Mouse (Mus musculus): ENCODE results near the gene Rpl23. TPM values are rescaled to one million over a fixed set of nuclear protein-coding genes. Genes with fewer than 3 reads are reported as not detected.

The Rpl23 gene
- total and polyA plus RNA-seq, 3 experiments = 255 to 1,694 (median 589) TPM

DNA sequence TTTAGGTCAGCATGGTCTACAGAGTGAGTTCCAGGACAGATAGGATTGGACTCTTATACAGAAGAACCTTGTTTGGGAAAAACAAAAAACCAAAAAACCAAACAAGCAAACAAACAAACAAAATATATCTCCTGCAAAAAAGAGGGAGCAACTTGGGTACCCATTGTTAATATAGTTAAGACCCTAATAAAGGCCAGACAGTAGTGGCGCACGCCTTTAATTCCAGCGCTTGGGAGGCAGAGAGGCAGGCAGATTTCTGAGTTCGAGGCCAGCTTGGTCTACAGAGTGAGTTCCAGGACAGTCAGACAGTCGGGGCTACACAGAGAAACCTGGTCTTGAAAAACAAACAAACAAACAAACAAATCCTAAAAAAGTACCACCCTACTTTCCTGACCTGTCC lies 7.5 kb upstream of the Rpl23 start:
- H3K36me3 ChIP-seq (replicated peaks) = no peaks in the 10 kb centered on the region
- H3K4me3 ChIP-seq (ENCODE audit: low read depth, low read length) = no peak overlapping the region
- TF ChIP-seq GATA1 (IDR thresholded peaks at IDR 0.05; ENCODE audit: borderline replicate concordance, low read length) (no peak), TAL1 (conservative IDR thresholded peaks at IDR 0.05; ENCODE audit: low read depth, low read length) (no peak)
- peaks cover 12% of the 10 kb centered on the region for H3K4me1 ChIP-seq (ENCODE audit: insufficient read depth, low read depth, low read length)
- no peak for ATAC-seq (ENCODE audit: extremely low read depth, insufficient number of reproducible peaks, low FRiP score, poor library complexity, severe bottlenecking)
- H3K9me3 ChIP-seq (replicated peaks) = no peaks in the 10 kb centered on the region
- H3K27me3 ChIP-seq (ENCODE audit: insufficient read depth, low read length) = peaks cover 15% of the 10 kb centered on the region
- no peak for DNase-seq (ENCODE audit: low spot score)

DNA sequence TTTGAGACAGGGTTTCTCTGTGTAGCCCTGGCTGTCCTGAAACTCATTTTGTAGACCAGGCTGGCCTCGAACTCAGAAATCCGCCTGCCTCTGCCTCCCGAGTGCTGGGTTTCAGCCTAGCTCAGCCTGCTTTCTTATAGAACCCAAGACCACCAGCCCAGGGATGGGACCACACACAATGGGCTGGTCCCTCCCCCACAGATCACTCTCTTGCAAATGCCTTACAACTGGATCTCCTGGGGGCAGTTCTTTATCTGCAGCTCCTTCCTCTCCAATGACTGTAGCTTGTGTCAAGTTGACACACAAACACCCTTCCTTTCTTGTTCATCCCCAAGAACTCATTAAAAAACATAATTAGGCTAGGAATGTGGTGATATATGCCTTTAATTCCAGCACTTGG lies 5.7 kb upstream of the Rpl23 start:
- DNase-seq (ENCODE audit: low spot score) = no peak
- peaks cover 15% of the 10 kb centered on the region for H3K27me3 ChIP-seq (ENCODE audit: insufficient read depth, low read length)
- peaks cover 9% of the 10 kb centered on the region for H3K4me1 ChIP-seq (ENCODE audit: insufficient read depth, low read depth, low read length)
- H3K36me3 ChIP-seq (replicated peaks) = peaks cover 2% of the 10 kb centered on the region
- H3K4me3 ChIP-seq (ENCODE audit: low read depth, low read length) = no peak overlapping the region
- no peak for ATAC-seq (ENCODE audit: extremely low read depth, insufficient number of reproducible peaks, low FRiP score, poor library complexity, severe bottlenecking)
- 0 out of 2 replicates have a peak, but pooled peaks cover 3% of the 10 kb centered on the region for H3K9me3 ChIP-seq (replicated peaks)
- TF ChIP-seq CTCF (IDR thresholded peaks at IDR 0.05; ENCODE audit: low read depth, low read length) = no peak
- TF ChIP-seq GATA1 (IDR thresholded peaks at IDR 0.05; ENCODE audit: borderline replicate concordance, low read length) = no peak
- no peak for TF ChIP-seq POLR2AphosphoS5 (IDR thresholded peaks at IDR 0.05; ENCODE audit: insufficient replicate concordance, low read depth, low read length)
- no peak for TF ChIP-seq GATA2 (IDR thresholded peaks at IDR 0.05; ENCODE audit: borderline replicate concordance, low read depth, low read length)
- no peak for TF ChIP-seq TAL1 (conservative IDR thresholded peaks at IDR 0.05; ENCODE audit: low read depth, low read length)

DNA sequence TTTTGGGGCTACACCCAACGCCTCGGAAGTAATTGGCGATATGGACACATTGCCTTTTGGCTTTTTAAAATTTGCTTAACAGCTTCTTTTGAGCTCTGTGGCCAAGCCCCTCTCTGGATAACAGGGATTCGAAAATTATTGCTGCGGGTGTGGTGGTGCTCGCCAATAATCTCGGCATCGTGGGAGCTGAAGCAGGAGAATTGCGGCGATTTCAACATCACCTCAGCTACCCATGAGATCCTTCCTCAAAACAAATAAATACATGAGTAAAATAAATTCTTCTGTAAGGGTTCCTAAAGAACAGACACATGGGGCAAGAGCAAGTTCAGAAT lies 293 bp upstream of the Rpl23 start:
- TF ChIP-seq TAL1 (conservative IDR thresholded peaks at IDR 0.05; ENCODE audit: low read depth, low read length) (no peak), GATA2 (IDR thresholded peaks at IDR 0.05; ENCODE audit: borderline replicate concordance, low read depth, low read length) (no peak), POLR2AphosphoS5 (IDR thresholded peaks at IDR 0.05; ENCODE audit: insufficient replicate concordance, low read depth, low read length) (no peak), CTCF (IDR thresholded peaks at IDR 0.05; ENCODE audit: low read depth, low read length) (no peak), GATA1 (IDR thresholded peaks at IDR 0.05; ENCODE audit: borderline replicate concordance, low read length) (no peak)
- peaks cover 6% of the 10 kb centered on the region; the same call in 1 of the 2 replicates for H3K27me3 ChIP-seq (ENCODE audit: insufficient read depth, low read length)
- peaks cover 31% of the 10 kb centered on the region for H3K4me1 ChIP-seq (ENCODE audit: insufficient read depth, low read depth, low read length)
- ATAC-seq (ENCODE audit: extremely low read depth, insufficient number of reproducible peaks, low FRiP score, poor library complexity, severe bottlenecking) (no peak), DNase-seq (ENCODE audit: low spot score) (no peak)
- peak overlapping the region; percentile 99 for H3K4me3 ChIP-seq (ENCODE audit: low read depth, low read length)
- H3K9me3 ChIP-seq (replicated peaks) = 0 out of 2 replicates have a peak, but pooled peaks cover 3% of the 10 kb centered on the region
- peaks cover 45% of the 10 kb centered on the region for H3K36me3 ChIP-seq (replicated peaks)

DNA sequence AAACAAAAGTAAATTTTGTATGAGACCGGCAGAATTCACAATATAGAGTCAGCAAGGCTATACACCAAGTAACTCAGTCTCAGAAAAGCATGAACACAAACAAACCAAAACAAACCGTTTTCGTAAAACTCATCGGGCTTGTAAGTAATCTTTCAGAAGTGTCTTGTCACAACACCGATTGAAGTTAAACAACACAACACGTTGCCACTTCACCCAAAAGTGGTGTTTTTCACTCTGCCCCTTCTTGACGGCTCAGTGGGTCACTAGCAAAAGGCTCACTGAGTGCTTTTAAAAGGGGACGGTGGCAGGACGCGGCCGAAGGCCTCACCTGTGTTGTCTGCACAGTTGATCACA lies 782 bp downstream of the Rpl23 start:
- no peak for TF ChIP-seq TAL1 (conservative IDR thresholded peaks at IDR 0.05; ENCODE audit: low read depth, low read length)
- no peak for TF ChIP-seq CTCF (IDR thresholded peaks at IDR 0.05; ENCODE audit: low read depth, low read length)
- no peak for TF ChIP-seq GATA2 (IDR thresholded peaks at IDR 0.05; ENCODE audit: borderline replicate concordance, low read depth, low read length)
- no peak for TF ChIP-seq POLR2AphosphoS5 (IDR thresholded peaks at IDR 0.05; ENCODE audit: insufficient replicate concordance, low read depth, low read length)

DNA sequence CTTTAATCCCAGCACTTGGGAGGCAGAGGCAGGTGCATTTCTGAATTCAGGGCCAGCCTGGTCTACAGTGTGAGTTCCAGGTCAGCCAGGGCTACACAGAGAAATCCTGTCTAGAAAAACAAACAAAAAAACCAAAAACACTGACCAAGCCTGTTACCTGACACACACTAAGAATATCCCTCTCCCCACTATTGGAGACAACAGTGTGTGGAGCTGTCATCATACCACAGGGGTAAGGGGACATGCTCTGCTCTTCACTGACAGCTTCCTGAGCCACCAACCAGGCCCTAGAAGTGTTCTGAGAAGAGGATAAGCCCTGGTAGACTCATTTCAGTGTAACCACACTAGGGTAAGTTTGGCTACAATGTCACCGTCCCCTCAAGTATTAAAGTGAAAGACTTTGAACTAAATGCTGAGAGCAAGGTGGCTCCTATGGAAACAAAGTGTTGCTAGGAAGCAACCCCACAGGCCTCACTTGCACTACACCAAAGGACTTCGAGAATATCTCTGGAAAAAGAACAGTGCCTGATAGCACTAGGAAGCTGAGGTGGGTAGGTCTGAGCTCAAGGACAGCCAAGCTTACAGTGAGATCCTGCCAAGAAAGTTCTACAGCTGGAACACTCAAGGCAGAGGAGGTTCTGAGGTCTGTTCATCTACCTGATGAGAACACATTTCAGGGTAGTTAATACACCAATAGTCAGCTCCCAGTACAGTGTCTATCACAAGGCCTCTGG lies 2.1 kb downstream of the Rpl23 start:
- Histone ChIP-seq H3K27me3 (ENCODE audit: insufficient read depth, low read length) (no peaks in the 10 kb centered on the region), H3K4me3 (ENCODE audit: low read depth, low read length) (peak overlapping the region; percentile 99), H3K9me3 (replicated peaks) (0 out of 2 replicates have a peak, but pooled peaks cover 3% of the 10 kb centered on the region), H3K36me3 (replicated peaks) (peaks cover 69% of the 10 kb centered on the region), H3K4me1 (ENCODE audit: insufficient read depth, low read depth, low read length) (peaks cover 42% of the 10 kb centered on the region)
- ATAC-seq (ENCODE audit: extremely low read depth, insufficient number of reproducible peaks, low FRiP score, poor library complexity, severe bottlenecking) (no peak), DNase-seq (ENCODE audit: low spot score) (no peak)
- TF ChIP-seq POLR2AphosphoS5 (IDR thresholded peaks at IDR 0.05; ENCODE audit: insufficient replicate concordance, low read depth, low read length) = peak; percentile 59; the same call in 1 of the 2 replicates
- TF ChIP-seq TAL1 (conservative IDR thresholded peaks at IDR 0.05; ENCODE audit: low read depth, low read length) = no peak

More for the DNA sequence above, 782 bp downstream of the Rpl23 start:
- Histone ChIP-seq H3K27me3 (ENCODE audit: insufficient read depth, low read length) (0 out of 2 replicates have a peak, but pooled peaks cover under 1% of the 10 kb centered on the region), H3K9me3 (replicated peaks) (0 out of 2 replicates have a peak, but pooled peaks cover 3% of the 10 kb centered on the region), H3K4me1 (ENCODE audit: insufficient read depth, low read depth, low read length) (peaks cover 38% of the 10 kb centered on the region), H3K36me3 (replicated peaks) (peaks cover 56% of the 10 kb centered on the region), H3K4me3 (ENCODE audit: low read depth, low read length) (peak overlapping the region; percentile 99)
- ATAC-seq (ENCODE audit: extremely low read depth, insufficient number of reproducible peaks, low FRiP score, poor library complexity, severe bottlenecking) = no peak
- DNase-seq (ENCODE audit: low spot score) = no peak

DNA sequence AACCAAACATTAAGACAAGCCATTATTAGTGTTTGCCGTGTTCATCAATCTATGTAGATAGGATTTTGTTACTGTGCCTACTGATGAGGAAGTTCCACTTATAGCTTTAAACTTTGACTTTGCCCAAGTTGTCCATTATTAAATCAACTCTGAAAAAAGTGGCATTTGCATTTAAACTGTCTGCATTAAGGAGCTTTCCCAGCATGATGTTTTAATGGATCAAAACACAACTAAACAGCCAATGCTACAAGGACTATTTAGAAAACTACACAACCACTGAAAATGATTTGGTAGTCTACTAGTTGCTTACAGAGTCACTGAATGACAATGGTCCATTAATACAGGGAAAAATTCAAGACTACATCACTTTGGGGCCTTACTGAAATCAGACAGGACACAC lies 3.3 kb downstream of the Rpl23 start:
- peaks cover 69% of the 10 kb centered on the region for H3K36me3 ChIP-seq (replicated peaks)
- no peaks in the 10 kb centered on the region for H3K27me3 ChIP-seq (ENCODE audit: insufficient read depth, low read length)
- peak overlapping the region; percentile 49; the same call in 1 of the 2 replicates for H3K4me3 ChIP-seq (ENCODE audit: low read depth, low read length)
- no peak for DNase-seq (ENCODE audit: low spot score)
- ATAC-seq (ENCODE audit: extremely low read depth, insufficient number of reproducible peaks, low FRiP score, poor library complexity, severe bottlenecking) = no peak
- H3K4me1 ChIP-seq (ENCODE audit: insufficient read depth, low read depth, low read length) = peaks cover 42% of the 10 kb centered on the region
- TF ChIP-seq CTCF (IDR thresholded peaks at IDR 0.05; ENCODE audit: low read depth, low read length) (no peak), GATA2 (IDR thresholded peaks at IDR 0.05; ENCODE audit: borderline replicate concordance, low read depth, low read length) (no peak), TAL1 (conservative IDR thresholded peaks at IDR 0.05; ENCODE audit: low read depth, low read length) (no peak), GATA1 (IDR thresholded peaks at IDR 0.05; ENCODE audit: borderline replicate concordance, low read length) (no peak), POLR2AphosphoS5 (IDR thresholded peaks at IDR 0.05; ENCODE audit: insufficient replicate concordance, low read depth, low read length) (no peak)
- H3K9me3 ChIP-seq (replicated peaks) = 0 out of 2 replicates have a peak, but pooled peaks cover under 1% of the 10 kb centered on the region
